Mouse (Mus musculus): ENCODE results near the gene Neb. TPM values are rescaled to one million over a fixed set of nuclear protein-coding genes. Genes with fewer than 3 reads are reported as not detected.

Gene Neb
- polyA plus RNA-seq, 2 experiments from 2014 or later, result 27.9 to 28.4 TPM

DNA sequence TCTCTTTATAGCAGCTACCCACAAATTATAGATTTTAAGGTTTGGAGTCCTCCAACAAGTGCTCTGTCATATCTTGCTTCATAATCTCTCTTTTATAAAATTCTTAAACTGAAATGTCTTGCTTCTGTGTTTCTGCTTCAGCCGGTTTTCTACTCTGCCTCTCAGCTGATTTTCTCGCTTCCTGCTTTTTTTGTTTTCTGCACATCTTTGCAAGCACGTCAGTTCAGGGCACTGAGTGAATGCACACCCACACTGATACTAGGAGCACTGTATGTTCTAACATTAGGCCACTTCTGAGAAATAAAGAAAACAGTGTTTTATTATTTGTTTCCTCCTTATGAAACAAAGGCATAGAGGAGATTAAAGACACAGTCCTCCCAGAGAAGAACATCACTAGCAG lies 73.7 kb downstream of the Neb start:
- peak; percentile 53 for ATAC-seq

DNA sequence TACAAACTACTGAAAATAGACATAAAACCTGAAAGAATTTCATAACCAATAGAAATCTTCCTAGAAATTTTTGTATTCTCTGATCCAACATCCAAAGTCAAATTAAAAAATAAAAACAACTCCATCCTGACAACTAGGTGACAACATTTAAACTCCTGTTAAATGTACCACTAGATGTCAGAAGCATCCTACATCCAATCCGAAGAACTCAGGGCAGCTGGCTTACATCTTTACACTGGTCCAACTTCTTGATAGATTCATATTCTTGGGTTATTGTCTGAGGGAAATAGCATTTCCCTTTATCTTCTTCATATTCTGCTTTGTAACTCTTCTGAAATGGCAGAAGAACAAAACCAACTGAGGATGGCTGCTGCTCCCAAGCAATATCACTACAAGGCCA lies 74.9 kb downstream of the Neb start:
- ATAC-seq, result peak; percentile 82

- no peak for ATAC-seq
These were observed 80.3 kb downstream of the Neb start for GRCm38 (mm10) chr2:52297969-52298368.

GRCm38 (mm10) chr2:52296779-52297178 lies 81.5 kb downstream of the Neb start:
- ATAC-seq, result no peak

GRCm38 (mm10) chr2:52287436-52287835 lies 90.8 kb downstream of the Neb start:
- no peak for ATAC-seq

GRCm38 (mm10) chr2:52286421-52286820 lies 91.9 kb downstream of the Neb start:
- ATAC-seq, result no peak

DNA sequence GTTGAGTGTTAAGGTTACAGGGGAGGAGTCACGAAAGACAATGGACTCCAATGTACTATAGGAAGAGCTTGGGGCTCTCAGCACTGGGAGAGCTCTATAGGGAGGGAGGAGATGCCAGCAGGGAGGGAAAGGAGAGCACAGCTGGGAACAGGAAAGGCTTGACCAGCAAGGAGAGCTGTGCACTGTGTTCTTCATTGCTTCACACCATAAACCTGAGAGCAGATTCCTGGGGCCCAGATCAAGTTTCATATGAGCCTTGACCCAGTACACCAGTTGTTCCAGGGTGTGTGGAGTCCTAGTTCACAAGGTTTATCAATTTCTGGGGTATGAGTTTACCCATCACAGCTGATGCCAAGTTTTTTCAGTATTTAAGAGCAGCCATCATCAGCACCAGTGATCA lies 106.1 kb downstream of the Neb start:
- no peak for ATAC-seq

DNA sequence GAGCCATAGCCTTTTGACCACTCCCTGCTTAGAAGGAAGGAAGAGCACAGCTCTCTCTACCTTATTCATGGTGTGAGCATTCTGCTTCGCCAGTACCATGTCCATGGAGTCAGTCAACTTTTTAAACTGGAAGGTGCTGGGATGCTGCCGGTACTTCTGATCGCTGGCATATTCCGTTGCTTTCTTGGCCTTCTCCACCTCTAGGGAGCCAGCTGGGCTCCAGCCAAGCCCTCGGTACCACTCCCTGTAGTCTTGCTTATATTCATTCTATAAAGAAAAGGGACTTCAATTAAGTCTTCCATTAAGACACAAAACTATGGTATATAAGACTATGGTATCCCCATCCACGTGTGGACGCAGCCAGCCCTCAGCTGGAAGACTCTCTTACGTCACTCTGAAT lies 107.4 kb downstream of the Neb start:
- ATAC-seq, result no peak

DNA sequence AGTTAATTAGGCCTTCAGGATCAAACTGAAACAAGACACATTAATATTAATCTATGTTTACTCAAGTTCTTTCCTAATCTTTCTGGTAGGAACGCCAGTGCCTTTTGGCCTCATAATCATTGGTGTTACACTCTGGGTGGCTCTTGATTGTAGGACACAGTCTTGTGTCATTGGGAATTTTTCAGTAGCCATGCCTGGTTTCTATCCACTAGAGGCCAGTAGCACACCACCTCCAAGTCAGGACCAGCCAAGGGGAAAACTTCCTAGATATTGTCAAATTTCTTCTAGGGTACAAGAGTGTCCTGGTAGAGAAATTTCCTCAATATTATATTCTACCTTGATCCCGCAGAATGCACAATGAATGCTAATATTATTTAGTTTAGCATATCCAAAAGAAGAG lies 116.1 kb downstream of the Neb start:
- peak; percentile 56 for ATAC-seq

DNA sequence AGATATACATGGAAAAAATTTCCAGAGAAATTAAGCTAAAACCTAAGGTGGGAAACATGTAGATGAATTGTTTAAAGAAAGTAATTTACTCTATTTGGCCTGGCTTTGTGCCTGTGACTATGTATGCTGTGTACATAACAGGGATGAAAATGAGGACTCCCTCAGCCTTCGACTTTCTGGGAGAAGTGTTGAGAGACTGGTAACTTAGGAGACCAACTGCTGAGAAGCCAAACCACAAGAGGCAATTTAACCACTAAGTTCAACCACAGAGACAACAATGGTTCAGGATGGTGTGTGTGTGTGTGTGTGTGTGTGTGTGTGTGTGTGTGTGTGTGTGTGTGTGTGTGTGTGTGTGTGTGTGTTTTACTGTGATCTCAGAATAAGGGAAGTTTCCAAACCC lies 126.2 kb downstream of the Neb start:
- ATAC-seq, result no peak

- no peak for ATAC-seq
These were observed 129.9 kb downstream of the Neb start for GRCm38 (mm10) chr2:52248316-52248826.

DNA sequence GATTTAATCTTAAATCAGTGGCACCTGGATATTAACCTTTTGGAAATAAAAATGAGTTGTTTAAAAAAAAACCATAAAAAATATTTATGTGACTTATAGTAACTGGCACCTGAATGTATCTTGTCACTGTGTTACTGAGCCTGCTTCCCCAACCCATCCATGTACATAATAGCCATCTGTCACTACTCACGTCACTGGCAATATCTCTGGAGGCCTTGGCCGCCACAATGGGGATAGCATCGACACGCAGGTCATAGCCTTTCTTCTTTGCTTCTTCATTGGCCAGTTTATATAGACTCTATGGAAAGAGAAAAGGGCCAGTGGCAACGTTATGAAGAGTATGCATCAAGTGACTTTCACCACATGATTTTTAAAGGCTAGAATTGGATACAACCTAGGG lies 133.2 kb downstream of the Neb start:
- ATAC-seq, result no peak

- no peak for ATAC-seq
These were observed 135.6 kb downstream of the Neb start for GRCm38 (mm10) chr2:52242691-52243090.

- no peak for ATAC-seq
These were observed 140.4 kb downstream of the Neb start for GRCm38 (mm10) chr2:52237892-52238291.

- ATAC-seq, result no peak
These were observed 150.7 kb downstream of the Neb start for GRCm38 (mm10) chr2:52227584-52227983.

DNA sequence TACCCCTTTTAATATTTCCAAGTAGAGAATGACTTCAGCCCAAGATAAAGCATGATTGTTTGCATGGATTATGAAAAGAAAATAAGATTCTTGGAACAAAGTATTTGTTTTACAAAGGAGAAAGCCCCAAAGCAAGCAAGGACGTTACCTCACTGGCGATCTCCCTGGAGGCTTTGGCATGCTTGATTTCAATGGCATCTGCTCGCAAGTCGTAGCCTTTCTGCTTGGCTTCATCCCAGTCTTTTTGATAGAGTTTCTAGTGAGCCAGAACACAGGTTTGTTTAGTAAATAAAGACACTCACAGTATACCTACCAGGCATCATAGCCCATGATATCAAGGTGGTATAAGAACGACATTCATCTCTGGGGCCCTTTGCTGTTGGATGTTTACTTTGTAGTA lies 153.9 kb downstream of the Neb start:
- no peak for ATAC-seq

DNA sequence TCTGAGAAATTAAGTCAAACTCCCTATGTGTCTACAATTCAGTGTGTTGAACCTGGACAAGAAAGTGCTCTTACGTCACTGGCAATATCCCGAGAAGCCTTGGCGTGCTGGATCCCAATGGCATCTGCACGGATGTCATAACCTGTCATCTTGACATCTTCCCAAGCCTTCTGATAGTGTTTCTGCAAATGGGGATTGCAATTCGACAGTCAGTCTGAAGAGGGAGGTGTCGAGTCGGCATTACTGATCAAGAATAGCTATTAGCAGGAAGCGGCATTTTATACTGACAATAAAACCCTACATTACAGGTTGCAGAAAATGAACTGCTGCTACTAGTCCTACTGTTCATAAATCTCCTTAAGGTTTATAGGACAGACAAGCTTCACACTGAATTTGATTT lies 158.2 kb downstream of the Neb start:
- peak; percentile 74 for ATAC-seq

DNA sequence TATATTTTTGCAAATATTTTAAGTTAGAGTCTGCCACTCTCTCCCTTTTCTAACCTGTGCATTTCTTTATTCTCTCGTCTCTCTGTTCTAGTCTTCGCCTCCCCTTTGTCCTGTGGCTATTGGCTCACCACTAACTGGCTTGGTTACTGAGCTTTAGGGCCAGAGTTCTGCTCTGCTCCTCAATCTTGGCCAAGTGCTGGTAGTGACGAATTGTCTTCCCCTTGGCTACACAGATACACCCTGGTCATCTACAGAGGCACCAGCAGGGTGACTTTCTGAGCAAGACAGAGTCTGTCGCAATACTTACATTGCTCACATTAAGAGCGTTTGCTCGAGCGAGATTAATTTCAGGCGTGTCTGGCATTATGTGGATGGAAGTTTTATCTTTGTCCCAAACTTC lies 162.3 kb downstream of the Neb start:
- no peak for ATAC-seq

- ATAC-seq, result no peak
These were observed 165.7 kb downstream of the Neb start for GRCm38 (mm10) chr2:52212561-52212961.

GRCm38 (mm10) chr2:52211358-52211899 lies 166.8 kb downstream of the Neb start:
- ATAC-seq, result no peak

DNA sequence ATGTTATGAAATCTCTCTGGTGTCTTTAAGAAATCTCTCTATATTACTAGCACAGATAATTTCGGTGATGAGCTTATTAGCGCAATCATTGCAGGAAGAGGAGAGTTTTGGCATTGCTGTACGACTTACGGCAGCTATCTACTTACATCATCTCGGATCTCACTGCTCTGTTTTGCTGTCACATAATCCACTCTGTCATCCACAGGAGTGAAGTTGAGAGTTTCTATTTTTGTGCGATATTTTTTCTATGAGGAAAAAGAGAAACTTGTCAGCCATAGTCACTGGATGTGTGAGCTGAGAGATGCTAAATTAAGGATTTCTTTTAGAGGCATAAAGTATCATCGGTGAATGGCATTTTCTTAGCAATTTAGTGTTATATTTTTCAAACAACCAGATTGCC lies 167.6 kb downstream of the Neb start:
- ATAC-seq, result no peak

DNA sequence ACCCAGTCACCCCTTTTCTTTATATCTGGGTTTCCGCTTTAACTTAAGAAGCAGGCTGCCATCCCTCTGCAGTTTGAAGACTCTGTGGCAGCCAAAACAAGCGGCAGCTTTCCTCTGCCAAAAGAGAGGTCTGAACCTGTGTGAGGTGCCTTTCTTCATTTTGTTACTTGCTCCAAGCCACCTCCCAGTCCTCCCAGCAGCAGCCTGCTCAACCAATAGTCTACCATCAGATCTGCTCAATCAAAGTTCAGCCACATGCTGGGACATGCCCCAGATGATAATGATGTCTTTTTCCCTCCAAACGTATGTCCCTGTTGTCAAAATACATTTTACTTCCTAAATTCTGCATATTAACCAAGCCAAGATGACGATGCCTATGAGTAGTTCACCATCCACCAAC lies 173.3 kb downstream of the Neb start:
- ATAC-seq, result no peak

GRCm38 (mm10) chr2:52193629-52194028 lies 184.6 kb downstream of the Neb start:
- no peak for ATAC-seq

DNA sequence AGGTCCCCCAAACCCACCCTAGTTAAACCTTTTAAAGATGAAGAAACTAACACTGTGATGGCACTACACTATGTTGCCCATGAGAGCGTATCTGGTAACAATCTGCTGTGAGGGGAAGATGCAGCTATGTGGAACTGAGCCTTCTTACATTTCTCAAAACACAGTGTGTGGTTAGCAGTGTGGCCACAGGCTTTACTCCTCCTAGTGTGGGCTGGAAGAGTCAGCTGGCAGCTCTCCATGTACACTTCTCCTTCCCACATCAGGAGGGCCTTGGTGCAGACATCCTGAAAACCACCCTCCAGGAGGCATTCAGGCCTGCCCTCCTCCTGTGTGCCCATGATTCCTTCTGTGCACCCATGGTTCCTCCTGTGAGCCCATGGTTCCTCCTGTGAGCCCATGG lies 198.6 kb downstream of the Neb start:
- ATAC-seq, result no peak

DNA sequence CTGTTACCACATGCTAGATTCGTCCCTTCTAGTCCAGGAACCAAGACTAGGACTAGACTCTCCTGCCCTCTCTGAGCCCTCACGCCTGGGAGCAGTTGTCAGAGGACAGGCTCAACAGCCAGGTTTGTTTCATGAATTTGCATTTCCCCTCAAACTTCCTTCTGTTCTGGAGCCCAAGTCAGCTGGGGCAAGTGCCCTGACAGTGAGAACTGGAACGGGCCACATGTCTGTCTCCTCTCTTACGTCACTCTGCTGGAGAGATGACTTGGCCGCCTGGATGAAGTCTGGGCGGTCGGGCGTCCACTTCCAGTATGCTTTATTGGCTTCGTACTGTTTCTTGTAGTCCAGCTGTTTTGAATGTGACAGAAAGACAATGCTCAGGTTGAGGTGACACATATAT lies 200.5 kb downstream of the Neb start:
- no peak for ATAC-seq
